Mouse (Mus musculus) CD4-positive, CD25-positive, alpha-beta regulatory T cell, adult 4 months (primary cell): ENCODE results near the gene Zc3h6. TPM values are rescaled to one million over a fixed set of nuclear protein-coding genes. Genes with fewer than 3 reads are reported as not detected.
A peak's percentile ranks its signal among the peaks of the same experiment; 100 is the strongest.

Experiments
- ATAC-seq: one replicate; pipeline ENCODE4 v1.8.0; 2017
- polyA plus RNA-seq, 2 experiments: library from polyadenylated mRNA; unstranded; fragments of 100-300 nt; shearing (Covaris generic); gene quantifications; one replicate each; pipeline ENCODE4 v1.2.1; 2017

Zc3h6 gene
- polyA plus RNA-seq, 2 experiments from 2014 or later: 9.6 to 11.9 TPM

- ATAC-seq: no peak
Observed at GRCm38 (mm10) chr2:129038426-129038936, 71.3 kb downstream of the Zc3h6 start.

- no peak for ATAC-seq
Observed at GRCm38 (mm10) chr2:129038937-129039631, 71.9 kb downstream of the Zc3h6 start.

- ATAC-seq: no peak
Observed at GRCm38 (mm10) chr2:129040567-129040966, 73.4 kb downstream of the Zc3h6 start.

- ATAC-seq: no peak
Observed at GRCm38 (mm10) chr2:129046172-129046845, 79.1 kb downstream of the Zc3h6 start.

- ATAC-seq: no peak
Observed at GRCm38 (mm10) chr2:129046846-129047196, 79.6 kb downstream of the Zc3h6 start.

GRCm38 (mm10) chr2:129047811-129048210, 80.6 kb downstream of the Zc3h6 start, which contains the start of gene Vinac1:
Vinac1 (minus strand) TSS chr2:129048172.
- no peak for ATAC-seq

GRCm38 (mm10) chr2:129052451-129052983, 85.3 kb downstream of the Zc3h6 start:
- ATAC-seq: no peak

GRCm38 (mm10) chr2:129055741-129056140, 88.5 kb downstream of the Zc3h6 start:
- no peak for ATAC-seq

- no peak for ATAC-seq
Observed at GRCm38 (mm10) chr2:129056597-129056996, 89.4 kb downstream of the Zc3h6 start.

GRCm38 (mm10) chr2:129057256-129057655, 90.1 kb downstream of the Zc3h6 start:
- ATAC-seq: no peak

- no peak for ATAC-seq
Observed at GRCm38 (mm10) chr2:129057920-129058361, 90.7 kb downstream of the Zc3h6 start.

- ATAC-seq: no peak
Observed at GRCm38 (mm10) chr2:129061456-129062059, 94.4 kb downstream of the Zc3h6 start.

- ATAC-seq: peak; percentile 88
Observed at GRCm38 (mm10) chr2:129065437-129066282, 98.5 kb downstream of the Zc3h6 start, which contains the start of gene Ttl. Ttl (plus strand) TSS chr2:129065942.

- peak; percentile 65 for ATAC-seq
Observed at GRCm38 (mm10) chr2:129066326-129066725, 99.1 kb downstream of the Zc3h6 start.

Other genes with a start within 250 kb of the Zc3h6 start
- gene Tmem87b, start 149.3 kb upstream of the Zc3h6 start, polyA plus RNA-seq: 10 to 100 TPM; 18.4 to 22.1 TPM
- not detected for gene Fbln7, start 104.4 kb upstream of the Zc3h6 start, polyA plus RNA-seq
- gene Zc3h8, start 23.3 kb upstream of the Zc3h6 start, polyA plus RNA-seq: 1 to 10 TPM; 6.4 to 8.7 TPM
- gene Gm10762, start 323 bp downstream of the Zc3h6 start, polyA plus RNA-seq: 1 to 10 TPM; 1.7 to 2.2 TPM
- gene Vinac1, start 80.8 kb downstream of the Zc3h6 start, polyA plus RNA-seq: not detected
- 1 to 10 TPM; 2.2 to 2.4 TPM for gene Ttl, start 98.5 kb downstream of the Zc3h6 start, polyA plus RNA-seq
- gene Polr1b, start 133.6 kb downstream of the Zc3h6 start, polyA plus RNA-seq: 10 to 100 TPM; 16.3 to 32.3 TPM
- gene Chchd5, start 162.3 kb downstream of the Zc3h6 start, polyA plus RNA-seq: 10 to 100 TPM; 31.0 to 40.3 TPM
- gene Slc20a1, start 231.4 kb downstream of the Zc3h6 start, polyA plus RNA-seq: 100 to 1,000 TPM in 1 of 2 experiments, 10 to 100 TPM in 1; 94.7 to 130 TPM